Mouse (Mus musculus) C2C12 (cell line): ENCODE measurements around the gene Tmem256.

ENCODE experiments used
- CTCF ChIP-seq: IDR thresholded peaks from one replicate; pipeline ENCODE4 v1.5.1; 2011; ENCODE audit not compliant: control insufficient read depth, insufficient read depth, insufficient read length
- MAX ChIP-seq: IDR thresholded peaks from one replicate; pipeline ENCODE4 v1.6.1; 2011; ENCODE audit warnings: mild to moderate bottlenecking, control low read depth
- MYOD1 ChIP-seq: IDR thresholded peaks from one replicate; pipeline ENCODE4 v1.6.1; 2011; ENCODE audit warnings: low read depth; ENCODE audit not compliant: control insufficient read depth, insufficient read length
- USF1 ChIP-seq: IDR thresholded peaks from one replicate; pipeline ENCODE4 v1.6.1; 2011; ENCODE audit warnings: low read depth, mild to moderate bottlenecking, control low read depth, moderate library complexity

- TF ChIP-seq MAX (no peak), CTCF (no peak), USF1 (no peak), MYOD1 (no peak)
These were observed 31.9 kb upstream of the Tmem256 start for GRCm38 (mm10) chr11:69806378-69806777.
